Mouse (Mus musculus) thymus, postnatal 4 days (tissue): Measurements from ENCODE around the gene Slc28a3.

Experiments used
- DNase-seq: peaks from one replicate; pipeline ENCODE4 v3.0.0; 2021

Gene Slc28a3

GRCm38 (mm10) chr13:58558216-58558615, 52.5 kb downstream of the Slc28a3 start:
- no peak for DNase-seq

GRCm38 (mm10) chr13:58556018-58556417, 54.7 kb downstream of the Slc28a3 start:
- DNase-seq: peak; percentile 44

DNA sequence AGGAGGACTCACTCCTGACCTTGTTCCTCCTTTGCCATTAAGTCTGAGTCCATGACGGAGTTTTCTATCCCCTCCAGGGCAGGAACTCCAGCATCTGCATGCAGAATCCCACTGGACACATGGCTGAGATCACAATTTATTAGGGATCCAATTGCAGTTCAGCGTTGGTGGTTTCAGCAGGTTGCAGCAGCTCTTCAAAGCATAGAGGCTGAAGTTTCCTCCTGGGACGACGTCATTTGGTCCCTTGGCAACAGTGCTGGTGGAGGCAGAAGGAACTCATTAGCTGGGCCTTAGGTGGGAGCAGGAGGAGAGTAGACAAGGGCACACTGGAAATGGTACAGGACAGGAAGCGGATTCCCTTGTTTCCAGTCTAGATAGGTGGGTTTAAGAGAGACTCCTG, 55.1 kb downstream of the Slc28a3 start:
- DNase-seq: no peak

DNA sequence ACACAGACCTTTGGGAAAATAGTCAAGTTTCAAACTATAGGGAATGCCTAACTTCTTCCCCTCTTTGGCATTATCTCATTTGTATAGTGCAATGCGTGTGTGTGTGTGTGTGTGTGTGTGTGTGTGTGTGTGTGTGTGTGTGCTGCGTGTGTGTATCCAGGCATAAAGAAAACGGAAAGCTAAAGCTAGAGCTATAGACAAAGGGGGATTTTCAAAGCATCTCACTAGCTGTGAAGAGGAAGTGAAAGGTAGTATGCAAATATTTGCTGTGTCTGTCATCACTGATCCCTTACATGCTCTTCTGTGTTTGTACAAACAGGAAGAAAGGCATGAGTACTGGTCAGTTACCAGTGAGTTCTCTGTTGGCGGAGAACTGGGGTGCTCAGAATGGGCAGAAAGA, 58.8 kb downstream of the Slc28a3 start:
- no peak for DNase-seq

- DNase-seq: no peak
Measured at GRCm38 (mm10) chr13:58547570-58547969, 63.1 kb downstream of the Slc28a3 start.

GRCm38 (mm10) chr13:58543688-58544408, 66.8 kb downstream of the Slc28a3 start:
- no peak for DNase-seq

DNA sequence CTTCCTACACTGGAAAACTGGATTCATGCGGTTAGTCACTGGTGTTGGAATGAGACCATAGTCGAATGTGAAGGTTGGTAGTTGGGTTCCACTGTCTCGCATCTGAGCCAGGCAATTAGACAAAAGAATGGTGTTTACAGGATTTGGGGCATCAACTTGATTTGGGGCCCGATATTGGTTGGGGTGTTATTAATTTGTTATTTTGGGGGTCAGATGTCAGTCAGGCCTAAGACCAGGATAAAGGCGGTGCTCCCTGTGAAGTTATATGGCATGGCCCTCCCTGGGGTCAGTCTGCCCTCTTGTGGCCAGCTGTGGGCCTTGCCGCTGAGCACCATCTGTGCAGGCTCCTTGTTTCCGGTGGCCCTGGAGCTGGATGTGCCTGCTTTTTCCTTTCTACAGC, 67.6 kb downstream of the Slc28a3 start:
- DNase-seq: peak; percentile 83

GRCm38 (mm10) chr13:58542601-58543041, 68.1 kb downstream of the Slc28a3 start:
- no peak for DNase-seq

DNA sequence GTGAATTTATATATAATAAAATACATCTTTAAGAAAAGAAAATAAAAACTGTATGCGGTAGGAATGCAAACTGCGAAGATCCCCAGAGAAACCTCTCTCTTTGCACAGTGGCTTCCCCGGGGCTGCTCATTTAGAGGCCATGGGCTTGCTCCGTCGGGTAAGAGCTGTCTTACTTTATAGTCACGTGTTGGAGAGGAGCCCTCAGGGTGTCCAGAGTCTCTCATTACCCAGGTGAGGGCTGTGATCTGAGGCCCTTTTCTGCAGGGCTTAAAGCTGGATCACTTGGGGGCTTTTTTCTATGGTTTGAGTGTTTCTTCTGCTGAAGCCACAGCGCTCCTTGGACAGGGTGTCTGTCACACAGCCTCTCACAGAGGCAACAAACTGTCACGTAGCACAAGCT, 68.5 kb downstream of the Slc28a3 start:
- DNase-seq: no peak

DNA sequence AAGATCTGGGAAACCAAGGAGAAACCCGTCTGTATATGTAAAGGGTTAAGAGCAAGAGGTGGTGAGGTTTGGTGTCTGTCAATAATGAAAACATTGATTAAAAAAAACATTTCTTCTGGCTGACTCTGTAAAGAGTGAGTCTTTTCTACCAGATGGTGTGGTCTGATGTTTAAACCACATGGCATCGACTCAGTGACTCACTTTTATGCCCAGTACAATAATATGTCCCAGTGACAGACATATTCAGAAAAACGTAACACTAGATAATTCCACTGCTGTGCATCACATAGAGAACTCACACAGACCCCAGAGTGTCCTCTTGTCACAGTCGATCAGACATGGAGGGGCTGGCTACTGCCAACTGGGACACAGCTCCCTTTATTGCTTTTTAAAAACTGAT, 69.1 kb downstream of the Slc28a3 start:
- DNase-seq: no peak

GRCm38 (mm10) chr13:58538966-58539365, 71.7 kb downstream of the Slc28a3 start:
- no peak for DNase-seq

- DNase-seq: no peak
Measured at GRCm38 (mm10) chr13:58538366-58538765, 72.3 kb downstream of the Slc28a3 start.

DNA sequence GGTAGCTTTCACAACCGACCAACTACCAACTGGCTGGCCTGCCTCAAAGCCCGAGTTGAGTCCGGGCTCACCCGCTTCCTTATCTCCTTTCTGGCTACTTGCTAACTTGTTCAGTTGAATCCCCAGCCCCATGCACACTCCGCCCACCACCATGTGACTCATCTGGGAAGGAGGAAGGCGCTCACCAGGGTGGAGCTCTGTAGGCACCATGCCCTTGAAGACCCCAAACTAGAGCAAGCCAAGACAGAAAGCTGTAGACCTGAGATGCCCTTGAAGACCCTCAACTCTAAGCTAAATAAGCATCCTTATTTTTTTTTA, 72.8 kb downstream of the Slc28a3 start:
- DNase-seq: no peak

DNA sequence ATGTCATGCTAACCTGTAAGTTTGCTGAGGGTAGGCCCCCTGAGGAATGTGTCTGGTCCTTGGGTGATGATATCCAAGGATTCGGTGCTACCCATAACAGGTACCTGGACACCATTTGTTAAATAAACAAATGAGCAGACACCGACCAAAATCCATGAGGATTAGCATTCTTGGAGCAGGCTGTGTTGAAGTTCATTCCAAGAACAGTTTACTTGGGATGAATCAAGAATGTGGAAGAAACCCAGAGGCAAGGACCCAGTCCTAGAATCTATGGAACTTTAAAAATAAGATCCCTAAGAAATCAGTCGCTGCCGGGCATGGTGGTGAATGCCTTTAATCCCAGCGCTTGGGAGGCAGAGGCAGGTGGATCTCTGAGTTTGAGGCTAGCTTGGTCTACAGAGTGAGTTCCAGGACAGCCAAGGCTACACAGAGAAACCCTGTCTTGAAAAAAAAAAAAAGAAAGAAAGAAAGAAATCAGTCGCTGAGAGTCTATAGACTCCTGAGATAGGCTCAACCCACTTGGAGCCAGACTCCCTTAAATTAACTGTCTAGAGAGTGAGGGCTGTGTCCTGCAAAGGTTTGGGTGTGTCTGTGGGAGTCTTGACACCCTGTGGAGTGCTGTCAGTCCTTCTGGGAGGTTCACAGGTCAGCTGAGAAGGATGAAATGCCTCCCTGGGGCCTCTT, 73.3 kb downstream of the Slc28a3 start:
- no peak for DNase-seq

DNA sequence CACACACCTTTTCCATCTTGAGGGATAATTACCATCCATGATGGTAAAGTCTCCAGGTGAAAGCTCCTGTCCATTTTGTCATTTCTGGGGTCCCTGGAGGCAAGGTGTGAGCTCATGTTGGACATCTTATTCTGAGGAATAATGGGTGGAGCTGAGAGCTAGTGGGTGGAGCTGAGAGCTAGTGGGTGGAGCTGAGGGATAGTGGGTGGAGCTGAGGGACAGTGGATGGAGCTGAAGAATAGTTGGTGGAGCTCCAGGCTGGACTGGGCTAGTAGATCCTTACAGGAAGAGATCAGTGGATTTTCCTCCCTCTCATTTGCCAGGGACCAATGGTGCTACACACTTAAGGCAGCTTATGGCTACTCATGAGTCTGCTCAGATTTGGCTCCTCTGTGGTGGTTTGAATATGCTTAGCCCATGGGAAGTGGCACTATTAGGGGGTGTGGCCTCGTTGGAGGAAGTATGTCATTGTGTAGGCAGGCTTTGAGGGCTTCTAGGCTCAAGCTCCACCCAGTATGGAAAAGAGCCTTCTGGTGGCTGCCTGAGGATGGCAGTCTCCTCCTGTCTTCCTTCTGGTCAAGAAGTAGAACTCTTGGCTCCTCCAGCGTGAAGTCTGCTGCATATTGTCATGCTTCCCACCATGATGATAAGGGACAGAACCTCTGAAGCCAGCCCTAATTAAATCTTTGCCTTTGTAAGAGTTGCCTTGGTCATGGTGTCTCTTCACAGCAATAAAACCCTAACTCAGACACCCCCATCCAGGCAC, 74.0 kb downstream of the Slc28a3 start:
- no peak for DNase-seq

DNA sequence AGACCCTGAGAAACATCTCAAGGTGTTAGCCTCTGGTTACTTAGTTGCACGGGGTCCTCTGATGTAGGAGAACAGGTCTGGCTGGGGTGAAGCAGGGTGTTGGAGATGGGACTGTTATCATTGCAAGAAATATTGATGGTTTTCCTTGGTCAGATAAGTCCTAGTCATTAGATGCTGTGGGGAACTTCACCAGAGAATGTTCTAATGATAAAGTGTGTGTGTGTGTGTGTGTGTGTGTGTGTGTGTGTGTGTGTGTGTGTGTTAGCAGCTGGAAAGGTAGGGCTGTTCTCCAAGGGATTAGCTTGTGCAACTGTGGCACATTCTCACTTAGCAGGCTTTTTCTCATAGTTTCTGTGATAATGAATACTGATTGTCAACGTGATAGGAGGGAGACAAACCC, 75.4 kb downstream of the Slc28a3 start:
- no peak for DNase-seq

DNA sequence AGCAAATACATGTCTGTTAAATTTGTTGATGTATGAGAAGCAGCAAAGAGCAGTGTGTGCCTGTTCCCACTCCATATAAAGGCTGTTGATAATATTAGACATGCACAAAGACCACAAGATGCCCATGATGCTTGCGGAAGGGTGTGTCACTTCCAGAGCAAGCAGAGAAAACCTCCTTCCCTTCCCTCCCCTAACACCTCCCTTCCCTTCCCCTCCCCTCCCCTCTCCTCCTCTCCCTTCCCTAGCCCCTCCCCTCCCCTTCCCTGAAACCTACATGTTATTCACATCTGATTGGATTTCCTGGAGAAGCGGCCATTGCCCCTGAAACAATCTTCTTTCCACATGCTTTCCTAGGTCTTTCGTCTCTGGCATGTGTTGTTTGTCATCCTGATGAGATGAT, 75.8 kb downstream of the Slc28a3 start:
- no peak for DNase-seq

- no peak for DNase-seq
Measured at GRCm38 (mm10) chr13:58534216-58534841, 76.3 kb downstream of the Slc28a3 start.

- no peak for DNase-seq
Measured at GRCm38 (mm10) chr13:58524581-58524980, 86.1 kb downstream of the Slc28a3 start.

GRCm38 (mm10) chr13:58523761-58524117, 86.9 kb downstream of the Slc28a3 start:
- no peak for DNase-seq

- no peak for DNase-seq
Measured at GRCm38 (mm10) chr13:58523011-58523760, 87.5 kb downstream of the Slc28a3 start.

GRCm38 (mm10) chr13:58521331-58522030, 89.2 kb downstream of the Slc28a3 start:
- no peak for DNase-seq
